Mouse (Mus musculus) thymus, postnatal 10 days (tissue): ENCODE results near the gene Slc6a9.

Experiments used
- DNase-seq, 2 experiments: peaks; one replicate each; pipeline ENCODE4 v3.0.0; 2021; ENCODE audit warnings: low spot score in 2 of 2

Gene Slc6a9

DNA sequence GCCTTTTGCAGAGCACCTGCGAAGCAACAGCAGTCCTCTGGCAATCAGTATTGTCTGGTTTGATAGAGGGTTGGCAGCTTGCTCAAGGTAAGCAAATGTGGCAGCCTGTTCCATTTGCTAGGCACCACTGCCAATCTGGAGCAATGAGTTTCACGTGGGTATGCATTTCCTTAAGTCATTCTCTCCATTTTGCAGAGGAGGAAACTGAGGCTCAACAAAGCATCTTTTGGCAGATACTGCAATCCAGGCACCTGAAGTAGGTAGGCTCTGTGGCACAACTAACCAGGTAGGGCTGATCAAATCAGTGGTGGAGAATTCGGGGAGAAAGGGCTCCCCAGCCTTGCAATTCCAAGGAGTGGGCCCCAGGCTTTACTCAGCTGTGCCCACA is at the start of gene Slc6a9:
Gene Slc6a9 (plus strand): TSS at position 50 of the 388 bp plus-strand sequence.
- DNase-seq = no peak

GRCm38 (mm10) chr4:117786963-117787362 is 47.3 kb upstream of the Slc6a9 start:
- no peak for DNase-seq

DNA sequence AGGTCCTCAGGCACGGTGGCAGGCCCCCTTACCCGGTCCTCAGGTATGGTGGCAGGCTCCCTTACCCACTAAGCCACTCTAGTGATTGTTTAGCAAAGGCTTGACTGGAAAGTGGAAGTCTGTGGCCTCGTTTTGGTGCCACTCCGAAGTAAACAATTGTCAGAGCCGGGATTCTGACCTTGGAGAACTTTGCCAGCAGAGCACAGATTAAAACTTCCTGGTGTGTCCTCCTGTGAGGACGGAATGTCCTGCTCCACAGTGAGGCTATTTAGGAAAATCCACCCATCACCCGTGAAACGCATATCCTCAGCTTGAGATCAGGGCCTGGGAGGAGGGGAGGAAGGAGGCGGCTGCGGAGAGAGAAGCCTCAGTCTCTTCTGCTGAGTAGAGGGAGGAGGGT is 46.0 kb upstream of the Slc6a9 start:
- no peak for DNase-seq

DNA sequence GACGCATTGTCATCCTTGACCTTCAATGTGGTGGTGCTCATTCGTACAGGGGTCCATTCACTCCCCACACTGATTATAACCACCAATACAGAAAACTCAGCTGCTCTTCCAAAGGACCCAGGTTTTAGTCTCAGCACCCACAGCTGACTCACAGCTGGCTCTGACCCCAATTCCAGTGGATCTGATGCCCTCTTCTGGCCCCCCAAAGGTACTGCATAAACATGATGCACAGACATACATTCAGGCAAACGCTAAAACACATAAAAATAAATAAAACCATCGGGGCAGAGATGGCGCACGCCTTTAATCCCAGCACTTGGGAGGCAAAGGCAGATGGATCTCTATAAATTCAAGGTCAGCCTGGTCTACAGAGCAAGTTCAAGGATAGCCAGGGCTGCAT is 34.4 kb upstream of the Slc6a9 start:
- no peak for DNase-seq

DNA sequence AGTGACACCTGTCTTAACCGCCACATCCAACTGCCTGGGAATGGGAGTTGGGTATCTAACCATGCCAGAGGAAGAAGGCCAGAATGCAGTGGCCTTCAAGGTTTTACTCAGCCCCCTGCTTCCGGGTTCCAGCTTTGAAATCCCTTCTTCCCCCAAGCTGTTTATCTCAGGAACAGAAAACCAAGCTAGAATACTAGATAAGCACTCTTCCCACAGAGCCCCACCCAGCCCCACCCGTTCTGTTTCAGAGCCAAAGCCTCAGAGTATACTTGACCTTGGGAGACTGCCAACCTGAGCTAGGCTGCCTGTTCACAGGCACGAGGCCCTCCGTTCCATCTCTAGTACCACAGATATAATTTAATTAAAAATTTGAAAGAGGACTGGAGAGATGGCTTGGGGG is 27.3 kb upstream of the Slc6a9 start:
- DNase-seq = no peak

- no peak for DNase-seq
These were observed 23.4 kb upstream of the Slc6a9 start for GRCm38 (mm10) chr4:117810933-117811332.

DNA sequence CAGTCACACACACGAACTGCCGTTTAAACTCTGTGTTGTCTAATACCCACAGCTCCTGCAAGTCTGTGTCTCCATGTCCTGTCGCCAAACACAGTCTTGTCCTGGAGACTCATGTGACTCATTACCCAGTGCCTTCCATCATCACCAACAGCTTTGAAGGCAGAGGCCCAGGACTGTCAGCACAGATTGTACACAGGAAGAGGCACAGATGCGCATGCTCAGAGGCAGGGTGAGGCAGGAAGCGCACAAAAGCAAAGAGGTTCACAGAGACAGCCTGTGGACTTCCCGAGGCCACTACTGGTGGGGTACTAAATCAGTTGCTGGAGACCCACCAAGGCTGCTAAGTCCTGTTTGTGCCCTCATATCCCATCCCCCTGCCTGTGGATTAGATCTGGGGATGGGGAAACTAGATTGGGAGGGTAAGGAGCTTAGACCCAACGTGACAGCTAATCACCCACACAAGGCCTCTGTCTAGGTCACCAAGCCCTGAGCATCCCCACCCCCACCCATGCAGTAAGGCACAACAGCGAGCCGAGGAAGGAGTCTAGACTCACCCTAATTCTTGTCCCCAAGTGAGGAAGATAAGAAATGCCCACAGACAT is 20.6 kb upstream of the Slc6a9 start:
- peak; percentile 8 to 39 for DNase-seq

- DNase-seq = no peak
These were observed 20.0 kb upstream of the Slc6a9 start for GRCm38 (mm10) chr4:117814333-117814732.

DNA sequence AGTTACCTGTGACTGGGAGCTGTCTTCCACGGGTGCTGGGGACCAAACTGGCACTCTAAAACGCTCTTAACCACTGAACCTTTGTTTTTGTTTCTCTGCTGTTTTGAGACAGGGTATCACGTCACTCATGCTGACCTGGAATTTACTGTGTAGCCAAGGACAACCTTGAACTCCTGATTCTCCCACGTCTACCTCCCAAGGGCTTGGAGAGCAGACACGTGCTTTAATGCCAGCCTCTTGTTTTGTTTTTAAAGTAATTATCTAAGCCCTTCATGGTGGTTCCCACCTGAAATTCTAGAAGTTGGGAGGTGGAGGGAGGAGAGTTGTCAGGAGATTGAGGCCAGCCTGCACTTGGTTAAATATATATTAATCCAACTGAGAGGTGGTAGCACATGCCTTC is 17.5 kb upstream of the Slc6a9 start:
- DNase-seq = no peak

DNA sequence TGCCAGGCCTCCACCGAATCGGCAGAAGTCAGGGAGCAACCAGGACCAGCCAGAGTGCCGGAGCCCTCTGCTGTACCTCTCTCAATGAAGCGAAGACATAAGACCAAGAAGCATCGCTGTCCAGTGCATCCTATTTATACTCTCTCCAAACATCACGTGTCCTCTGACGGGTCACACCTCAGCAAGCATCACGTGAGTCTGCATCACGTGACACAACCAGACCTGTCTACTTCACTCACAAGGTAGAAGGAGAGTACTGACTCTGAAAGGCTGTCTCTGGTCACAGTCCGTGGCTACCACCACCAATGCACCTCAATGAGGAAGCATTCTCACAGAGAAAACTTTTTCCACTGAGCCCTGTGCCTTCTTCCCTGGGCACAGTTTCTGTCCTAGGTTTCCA is 16.3 kb upstream of the Slc6a9 start:
- no peak for DNase-seq

GRCm38 (mm10) chr4:117828572-117829145 is 5.6 kb upstream of the Slc6a9 start:
- no peak for DNase-seq

DNA sequence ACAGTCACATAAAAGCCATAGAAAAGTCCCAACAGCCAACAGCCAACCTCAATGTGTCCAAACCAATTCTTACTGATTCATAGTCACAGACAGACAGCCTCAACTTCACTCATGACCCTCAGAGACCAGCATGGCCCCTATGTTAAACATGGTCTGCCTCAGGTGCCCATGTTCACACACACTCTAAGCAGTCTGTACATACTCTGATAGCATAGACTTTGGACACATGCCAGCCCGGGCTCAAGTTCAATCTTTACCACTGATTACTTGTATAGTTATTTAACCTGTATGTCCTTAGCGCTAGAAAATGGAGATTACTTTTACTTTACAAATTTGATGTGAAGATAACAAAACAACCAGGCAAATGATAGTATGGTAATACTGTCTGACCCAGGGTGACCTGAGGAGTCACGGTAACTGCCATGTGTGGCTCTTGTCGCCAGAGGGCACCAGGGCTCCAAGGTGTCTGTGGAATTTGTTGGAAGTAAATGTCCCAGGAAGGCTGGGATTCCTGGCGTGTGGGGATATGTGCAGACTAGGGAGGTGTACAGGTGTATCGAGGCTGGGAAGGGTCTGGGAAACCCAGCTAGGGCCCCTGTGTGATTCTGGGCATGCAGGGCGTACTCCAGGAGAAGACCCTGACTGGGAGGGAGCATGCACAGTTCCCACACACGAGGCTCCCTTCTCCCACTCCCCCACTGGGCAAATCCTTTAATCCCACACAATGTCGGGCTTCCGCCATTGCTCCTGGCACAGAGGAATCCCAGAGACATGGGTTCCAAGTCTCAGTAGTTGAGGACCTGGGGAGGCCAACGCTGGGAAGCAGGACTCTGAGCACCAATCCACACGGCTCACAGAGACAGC is 4.8 kb upstream of the Slc6a9 start:
- DNase-seq = peak in 1 of 2 experiments; percentile 23

- no peak for DNase-seq
These were observed 4.2 kb upstream of the Slc6a9 start for GRCm38 (mm10) chr4:117830124-117830551.

DNA sequence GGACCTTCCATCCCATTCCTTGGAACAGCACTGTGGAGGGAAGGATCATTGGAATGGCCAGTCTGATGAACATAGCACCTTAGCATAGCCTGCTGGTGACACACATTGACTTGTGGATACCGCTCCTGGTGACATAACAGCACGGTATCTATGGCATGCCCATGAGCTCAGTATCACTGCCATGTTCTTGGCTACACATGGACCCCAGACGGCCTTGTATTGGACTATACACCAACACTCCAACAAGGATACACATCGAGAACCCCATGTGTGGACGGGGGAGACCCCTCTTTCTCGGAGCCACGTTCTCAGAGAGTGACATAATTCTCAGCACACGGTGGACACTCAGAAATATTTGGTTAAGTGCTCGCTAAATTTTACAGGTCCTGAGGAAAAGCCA is 3.5 kb upstream of the Slc6a9 start:
- DNase-seq = no peak

- no peak for DNase-seq
These were observed 2.8 kb upstream of the Slc6a9 start for GRCm38 (mm10) chr4:117831499-117831898.

DNA sequence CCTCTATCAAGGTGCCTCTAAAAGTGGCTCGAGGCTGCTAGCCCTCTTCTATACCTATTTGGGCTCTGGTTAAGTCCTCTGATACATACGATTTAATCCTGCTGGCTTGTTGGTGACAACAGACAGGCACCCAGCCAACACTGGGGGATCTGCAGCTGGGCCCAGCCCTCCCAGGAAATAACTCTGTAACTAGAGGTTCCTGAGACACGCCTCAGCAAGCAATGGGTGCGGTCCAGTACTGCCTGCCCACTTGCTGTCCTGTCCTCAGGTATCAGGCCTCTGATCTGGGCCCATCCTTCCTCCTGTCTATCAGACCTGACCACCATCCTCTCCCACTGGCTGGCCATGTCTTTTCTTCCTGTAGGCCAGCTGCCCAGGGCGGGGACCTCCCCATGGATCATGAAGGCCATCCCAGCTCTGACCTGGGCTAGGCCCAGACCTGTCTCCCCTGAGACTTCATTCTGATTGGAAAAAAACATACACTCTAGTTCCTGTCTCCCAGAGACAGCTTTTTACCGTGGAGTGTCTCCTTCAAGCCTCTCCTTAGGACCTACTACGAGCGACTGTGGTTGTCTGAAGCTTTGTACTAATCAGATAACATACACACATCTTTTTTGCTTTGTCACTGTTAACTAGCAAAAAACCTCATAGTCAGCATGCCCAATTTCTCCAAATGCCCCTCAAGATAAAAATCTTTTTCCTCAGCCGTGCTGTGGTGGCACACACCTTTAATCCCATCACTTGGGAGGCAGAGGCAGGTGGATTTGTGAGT is 2.2 kb upstream of the Slc6a9 start:
- DNase-seq = no peak

DNA sequence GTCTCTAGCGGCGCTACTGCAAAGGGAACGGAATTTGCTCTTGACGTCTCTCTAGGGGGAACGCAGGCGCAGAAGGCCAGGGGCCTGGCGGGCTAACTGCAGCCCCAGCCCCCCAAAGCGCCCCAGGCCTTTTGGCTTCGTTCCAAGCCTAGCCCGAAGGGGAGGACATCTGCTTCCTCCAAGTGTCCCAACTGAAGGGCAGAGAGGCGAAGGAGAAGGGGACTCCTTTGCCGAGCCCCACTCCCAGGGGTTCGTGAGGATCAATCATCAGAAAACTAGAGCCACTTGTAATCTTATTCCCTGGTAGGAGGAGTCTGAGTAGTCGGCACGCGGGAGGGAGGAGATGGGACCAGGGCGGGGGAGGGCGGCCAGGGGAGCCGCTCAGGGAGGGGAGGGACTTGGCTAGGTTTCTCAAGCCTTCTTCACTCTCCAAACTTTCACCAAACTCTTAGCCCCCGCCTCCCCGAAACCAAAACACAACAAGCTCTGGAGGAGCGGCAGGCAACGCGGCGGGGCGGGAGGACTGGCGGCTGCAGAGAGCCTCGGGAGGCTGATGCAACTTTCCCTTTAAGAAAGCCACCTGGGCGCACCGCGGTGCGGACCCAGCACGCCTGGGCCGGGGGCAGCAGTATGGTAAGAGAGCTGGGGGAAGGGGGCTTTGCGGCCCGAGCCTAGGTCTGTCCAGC is 682 bp downstream of the Slc6a9 start:
- peak; percentile 14 to 19 for DNase-seq

GRCm38 (mm10) chr4:117835531-117836111 is 1.3 kb downstream of the Slc6a9 start:
- DNase-seq = peak; percentile 5 to 9

- DNase-seq = peak; percentile 75 to 84
These were observed 2.0 kb downstream of the Slc6a9 start for GRCm38 (mm10) chr4:117836204-117836767.

DNA sequence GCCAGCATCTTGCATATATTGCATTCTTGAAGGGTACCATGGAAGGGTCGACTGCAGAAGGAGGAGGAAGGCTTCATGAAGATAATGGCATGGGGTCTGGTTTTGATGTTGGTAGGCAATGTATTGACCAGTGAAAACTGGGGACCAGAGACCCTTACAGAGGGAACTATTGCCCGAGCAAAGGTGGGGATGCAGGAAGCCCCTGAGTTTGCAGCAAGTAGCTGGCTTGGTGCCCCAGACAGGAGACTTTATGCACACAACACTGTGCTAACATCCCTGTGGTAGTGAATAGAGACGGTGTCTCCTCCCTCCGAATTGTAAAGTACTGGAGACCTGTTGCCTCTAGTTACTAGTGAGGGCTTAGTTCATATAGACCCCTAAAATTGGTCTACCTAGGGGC is 3.0 kb downstream of the Slc6a9 start:
- no peak for DNase-seq

GRCm38 (mm10) chr4:117839366-117839765 is 5.1 kb downstream of the Slc6a9 start:
- no peak for DNase-seq
